ENCODE assay signal across 25 mouse cellular contexts in the genomic region with DNA sequence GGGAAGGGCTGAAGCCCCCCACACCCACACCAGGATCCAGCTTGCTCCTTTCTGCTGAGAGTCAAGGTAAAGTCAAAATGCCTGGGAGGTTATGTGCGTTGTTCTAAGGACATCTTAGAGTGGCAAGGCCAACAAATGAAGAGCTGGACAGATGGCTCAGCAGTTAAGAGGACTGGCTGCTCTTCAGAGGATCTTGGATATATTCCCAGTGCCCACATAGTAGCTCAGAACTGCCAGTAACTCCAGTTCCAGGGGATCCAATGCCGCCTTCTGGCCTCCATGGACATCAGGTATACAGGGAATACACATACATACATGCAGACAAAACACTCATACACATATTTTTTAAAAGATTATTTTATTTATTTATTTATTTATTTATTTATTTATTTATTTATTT.
"Had no signal": no experiment of that assay in that cellular context is flagged by ENCODE, and none has a peak within 500 bp of the region (broad histone marks: within the 10 kb centered on the region; RNA-seq: fewer than 3 reads in every experiment).

No protein-coding gene starts in this region.

- H3K27ac ChIP-seq: heart, adult 2 months; heart, embryonic 13.5 days; heart, embryonic 15.5 days; hindbrain, embryonic 13.5 days; hindbrain, embryonic 15.5 days; hindbrain, postnatal 0 days; kidney, embryonic 15.5 days; kidney, postnatal 0 days; limb, embryonic 13.5 days; limb, embryonic 15.5 days; liver, embryonic 12.5 days; liver, embryonic 14.5 days had no signal

- H3K36me3 ChIP-seq: heart, embryonic 13.5 days; heart, embryonic 15.5 days; hindbrain, embryonic 13.5 days; hindbrain, embryonic 15.5 days; kidney, embryonic 15.5 days; limb, embryonic 13.5 days; limb, embryonic 15.5 days; liver, embryonic 12.5 days had no signal

- H3K27me3 ChIP-seq: heart, embryonic 13.5 days; hindbrain, embryonic 13.5 days; hindbrain, embryonic 15.5 days; kidney, embryonic 15.5 days; limb, embryonic 13.5 days; limb, embryonic 15.5 days had no signal

- DNase-seq: gastrocnemius, postnatal 14 days; gastrocnemius, postnatal 36 days; heart, adult 11 months; heart, adult 2 months; heart, postnatal 14 days; heart, postnatal 36 days; kidney, adult 11 months; kidney, adult 2 months; kidney, adult 9 months; kidney, postnatal 14 days; kidney, postnatal 36 days; layer of hippocampus, adult 9-11 months; layer of hippocampus, postnatal 36 days; left cerebral cortex, postnatal 4 days had no signal

- H3K4me3 ChIP-seq: heart, adult 2 months; heart, embryonic 13.5 days; heart, embryonic 15.5 days; hindbrain, embryonic 13.5 days; hindbrain, embryonic 15.5 days; kidney, embryonic 15.5 days; limb, embryonic 13.5 days; limb, embryonic 15.5 days; liver, embryonic 12.5 days had no signal

- H3K4me1 ChIP-seq: hindbrain, embryonic 13.5 days had no signal
